Mouse (Mus musculus): ENCODE measurements around the gene Eef1akmt3.
"Not testable (repeated sequence)": the region's sequence is repeated elsewhere in the genome, so short reads cannot be mapped to it uniquely, and the experiment has no call there.

Gene Eef1akmt3

DNA sequence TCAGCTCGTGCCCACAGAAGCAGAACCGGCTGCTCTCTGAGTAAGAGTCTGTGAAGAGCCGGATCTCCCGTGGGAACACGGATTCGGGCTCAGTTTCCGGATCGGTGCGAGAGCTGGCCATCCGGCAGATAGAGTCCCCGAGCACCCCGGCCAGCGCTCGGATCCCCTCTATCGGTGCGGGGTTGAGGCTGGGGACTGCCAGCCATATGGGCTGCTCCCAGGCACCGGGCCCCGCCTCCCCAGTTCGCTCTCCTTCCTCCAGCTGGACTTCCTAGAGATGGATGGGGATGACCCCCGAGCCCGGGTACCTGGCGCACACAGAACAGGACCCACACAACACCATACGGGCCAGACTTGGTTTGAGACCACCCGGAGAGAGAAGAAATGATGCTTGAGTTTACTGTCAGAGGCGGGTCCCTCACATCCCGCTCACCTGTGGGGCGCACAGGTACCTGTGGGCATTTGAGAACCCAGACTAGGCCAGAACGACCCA lies at the start of gene Eef1akmt3, which contains the start of gene Mettl1:
TSS of gene Eef1akmt3 (minus strand) at position 240 of the 493 bp plus-strand sequence.
TSS of gene Mettl1 (plus strand) at position 141 of the 493 bp plus-strand sequence.
- DNase-seq: no peak

DNA sequence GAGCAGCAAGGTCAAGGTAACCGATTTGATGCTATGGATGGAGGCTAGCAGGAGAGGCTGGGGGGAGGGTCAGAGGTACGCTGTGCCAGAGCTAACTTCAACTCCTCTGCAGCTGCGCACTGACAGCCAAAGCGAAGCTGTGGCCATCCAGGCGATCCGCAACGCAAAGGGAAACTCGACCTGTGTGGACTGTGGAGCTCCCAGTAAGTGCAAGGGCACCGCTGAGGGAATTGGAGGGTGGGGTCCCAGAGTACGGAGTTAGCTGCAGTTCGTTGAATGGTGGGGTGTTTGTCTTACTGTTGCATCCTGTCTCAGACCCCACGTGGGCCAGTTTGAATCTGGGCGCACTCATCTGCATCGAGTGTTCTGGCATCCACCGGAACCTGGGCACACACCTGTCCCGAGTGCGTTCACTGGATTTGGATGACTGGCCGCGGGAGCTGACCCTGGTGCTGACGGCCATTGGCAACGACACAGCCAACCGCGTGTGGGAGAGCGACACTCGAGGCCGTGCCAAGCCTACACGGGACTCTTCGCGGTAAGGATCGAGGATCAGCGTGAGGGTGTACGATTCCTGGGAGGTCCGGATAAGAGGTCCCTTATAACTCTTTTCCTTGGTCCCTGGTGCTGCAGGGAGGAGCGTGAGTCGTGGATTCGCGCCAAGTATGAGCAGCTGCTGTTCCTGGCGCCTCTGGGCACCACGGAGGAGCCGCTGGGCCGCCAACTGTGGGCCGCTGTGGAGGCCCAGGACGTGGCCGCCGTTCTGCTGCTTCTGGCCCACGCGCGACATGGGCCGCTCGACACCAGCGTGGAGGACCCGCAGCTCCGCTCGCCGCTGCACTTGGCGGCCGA lies 49.5 kb upstream of the Eef1akmt3 start:
- DNase-seq: peak; percentile 62

GRCm38 (mm10) chr10:127085633-127086032 lies 44.3 kb upstream of the Eef1akmt3 start:
- DNase-seq: no peak

DNA sequence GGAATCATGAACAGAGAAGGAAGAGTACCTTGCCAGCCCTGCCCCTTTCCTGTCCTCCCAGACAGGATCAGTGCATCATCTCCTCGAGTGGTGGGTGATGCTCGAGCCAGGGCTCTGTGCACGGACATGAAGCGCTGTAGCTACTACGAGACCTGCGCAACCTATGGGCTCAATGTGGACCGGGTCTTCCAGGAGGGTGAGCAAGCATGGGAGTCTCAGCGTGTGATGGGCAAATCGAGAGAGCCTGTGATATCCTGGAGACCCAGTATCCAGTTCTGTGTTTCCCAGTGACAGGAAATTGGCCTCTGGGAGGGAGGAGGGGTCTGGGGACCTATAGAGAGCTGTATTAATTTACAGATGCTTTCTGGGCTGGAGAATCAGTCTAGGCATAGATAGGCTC lies 43.7 kb upstream of the Eef1akmt3 start:
- no peak for DNase-seq

DNA sequence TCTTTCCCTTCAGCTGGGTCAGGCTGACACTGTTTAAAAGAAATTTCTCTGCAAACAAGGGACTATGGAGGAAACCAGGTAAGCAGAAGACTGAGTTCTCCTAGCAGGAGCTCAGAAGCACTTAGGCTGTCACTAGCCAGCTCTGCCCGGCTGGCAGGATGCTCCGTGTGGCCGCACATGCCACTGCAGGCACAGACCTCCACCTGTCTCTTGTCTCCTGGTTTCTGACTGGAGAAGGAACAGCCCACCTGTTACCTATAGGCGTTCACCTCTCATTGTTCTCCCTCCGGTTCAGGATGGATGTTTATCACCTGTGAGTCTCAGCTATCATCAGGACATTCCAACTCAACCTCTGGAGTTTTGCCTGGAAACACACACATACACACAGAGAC lies 42.6 kb upstream of the Eef1akmt3 start:
- no peak for DNase-seq

GRCm38 (mm10) chr10:127083292-127083914 lies 42.1 kb upstream of the Eef1akmt3 start:
- DNase-seq: no peak

GRCm38 (mm10) chr10:127081996-127082620 lies 40.8 kb upstream of the Eef1akmt3 start:
- DNase-seq: peak; percentile 73

DNA sequence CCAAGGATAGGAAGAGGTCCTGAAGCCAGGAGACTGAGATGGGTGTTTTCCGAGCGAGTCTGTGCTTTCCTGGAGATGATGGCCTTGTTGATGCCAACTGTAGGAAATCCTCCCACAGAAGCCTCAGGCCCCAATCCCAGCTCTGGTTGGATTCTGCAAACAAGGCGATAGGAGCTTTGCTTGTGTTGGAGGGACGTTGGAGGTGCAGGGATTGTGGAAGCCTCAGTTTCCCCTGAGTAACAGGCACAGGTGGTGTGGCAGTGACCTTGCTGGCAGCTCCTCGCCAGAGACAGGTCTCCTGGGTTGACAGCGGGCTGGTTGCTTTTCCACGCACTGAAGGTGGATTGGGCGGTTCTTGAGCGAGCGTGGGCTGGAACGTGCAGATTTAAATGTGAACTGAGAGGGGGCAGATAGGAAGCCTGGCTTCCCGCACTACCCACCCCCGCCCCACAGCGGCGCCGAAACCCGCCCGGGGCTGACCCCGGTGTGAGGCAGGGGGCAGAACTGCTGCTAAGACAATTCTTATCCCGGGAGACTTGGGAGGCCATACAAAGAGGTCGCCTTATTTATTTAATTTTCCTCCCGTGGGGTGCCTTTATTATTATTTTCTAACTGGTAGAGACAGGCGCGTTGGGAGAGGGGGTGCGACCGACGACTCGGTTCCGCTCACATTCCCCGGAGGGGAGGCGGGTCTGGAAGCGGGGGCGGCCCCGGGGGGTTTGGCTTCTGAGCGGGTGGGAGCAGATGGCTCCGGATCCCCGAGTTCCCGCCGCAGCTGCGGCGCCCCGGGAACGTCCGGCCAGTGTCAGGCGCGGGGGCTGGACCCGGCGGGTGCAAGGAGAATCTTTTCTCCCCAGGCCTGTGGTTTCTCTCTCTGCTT lies 39.8 kb upstream of the Eef1akmt3 start:
- peak; percentile 27 for DNase-seq

GRCm38 (mm10) chr10:127079665-127080391 lies 38.5 kb upstream of the Eef1akmt3 start:
- peak; percentile 58 for DNase-seq

DNA sequence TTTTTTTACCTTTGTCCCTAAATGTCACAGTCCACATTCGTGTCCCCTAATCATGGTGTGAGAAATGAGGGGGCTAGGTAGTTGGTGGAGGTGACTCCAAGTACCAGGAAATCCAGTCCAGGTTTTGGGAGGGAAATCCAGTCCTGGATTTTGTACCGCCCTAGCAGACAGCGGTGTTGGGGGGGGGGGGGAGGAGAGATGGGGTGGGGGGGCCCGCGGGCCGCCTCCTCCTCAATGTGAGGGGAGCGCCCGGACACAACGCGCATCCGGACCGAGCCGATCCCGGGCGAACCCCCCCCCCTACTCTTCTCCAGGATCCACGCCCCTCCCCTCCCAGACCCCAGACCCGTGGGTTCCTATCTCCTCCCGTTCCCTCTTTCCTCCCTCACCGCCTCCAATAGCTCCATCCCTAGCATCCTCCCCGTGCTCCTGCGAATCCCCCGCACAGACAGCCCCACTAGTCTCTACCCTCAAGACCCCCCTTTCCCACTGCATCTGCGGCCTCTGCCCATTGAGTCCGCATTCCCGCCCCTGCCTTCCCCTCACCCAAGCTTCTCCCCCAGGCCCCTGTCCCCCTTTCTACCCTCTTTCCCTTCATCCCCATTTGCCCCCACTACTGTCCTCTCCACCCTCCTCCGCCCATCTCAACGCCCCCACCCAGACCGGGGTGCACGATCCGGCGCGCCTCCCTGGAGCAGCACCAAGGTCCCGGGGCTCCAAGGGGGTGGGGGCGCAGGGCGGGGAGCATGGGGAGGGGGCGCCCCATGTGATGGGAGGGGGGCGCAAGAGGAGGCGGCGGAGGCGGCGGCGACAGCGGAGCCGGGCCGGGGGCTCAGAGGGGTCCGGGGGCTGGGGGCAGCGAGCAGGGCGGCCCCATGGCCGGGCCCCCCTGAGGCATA lies 37.6 kb upstream of the Eef1akmt3 start:
- DNase-seq: peak; percentile 81

GRCm38 (mm10) chr10:127078001-127078676 lies 36.8 kb upstream of the Eef1akmt3 start:
- DNase-seq: peak; percentile 56

DNA sequence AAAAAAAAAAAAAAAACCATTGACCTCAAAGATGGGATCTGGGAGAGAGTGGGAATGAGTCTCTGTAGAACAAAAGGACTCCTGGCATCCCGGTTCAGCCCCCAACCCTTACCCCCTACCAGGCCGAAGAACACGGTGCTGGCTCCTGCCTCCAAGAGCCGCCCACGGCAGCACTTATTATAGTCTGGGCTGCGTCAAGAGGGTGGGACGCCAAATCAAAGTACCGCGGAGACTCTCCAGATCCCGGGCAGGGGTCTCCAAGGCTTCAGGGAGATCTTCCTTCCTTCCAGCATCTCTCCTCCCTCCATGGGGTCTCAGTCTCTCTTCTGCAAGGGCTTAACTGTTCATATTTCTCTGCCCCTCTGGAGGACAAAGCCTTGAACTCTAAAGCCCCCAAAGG lies 36.2 kb upstream of the Eef1akmt3 start:
- DNase-seq: no peak

DNA sequence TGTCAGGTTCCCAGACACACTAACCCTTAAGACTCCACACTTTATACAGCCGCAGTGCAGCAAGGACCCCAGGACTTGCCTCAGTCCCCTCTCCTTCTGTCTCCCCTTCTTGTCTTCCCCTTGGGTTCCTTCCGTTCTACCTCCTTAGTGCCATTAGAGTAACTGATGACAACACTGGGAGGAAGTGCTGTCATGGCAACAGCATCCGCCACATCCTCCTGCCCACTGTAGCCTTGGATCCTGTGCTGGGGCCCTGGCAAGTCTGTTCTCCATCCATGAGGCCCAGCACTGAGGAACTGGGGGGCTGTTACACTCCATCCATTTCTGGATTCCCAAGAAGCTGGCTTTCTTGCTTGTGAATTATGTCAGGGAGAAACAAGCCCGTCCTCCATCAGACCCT lies 34.8 kb upstream of the Eef1akmt3 start:
- no peak for DNase-seq

DNA sequence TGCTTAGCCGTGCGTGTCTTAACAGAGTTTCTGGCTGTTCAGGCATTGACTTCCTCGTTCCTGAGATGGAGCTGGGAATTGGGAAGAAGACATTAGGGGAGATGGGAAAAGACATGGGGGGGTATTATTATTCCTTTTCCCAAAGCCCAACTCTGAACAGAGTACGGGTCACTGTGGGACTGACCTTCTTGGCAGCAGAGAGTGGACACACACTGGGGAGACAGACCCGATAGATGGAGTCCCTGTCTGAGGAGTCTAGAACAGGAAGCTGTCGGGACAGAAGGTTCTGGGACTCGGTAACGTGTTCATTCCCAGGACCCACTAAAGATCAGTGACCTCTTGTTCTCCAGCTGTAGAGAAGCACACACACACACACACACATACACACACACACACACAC lies 34.3 kb upstream of the Eef1akmt3 start:
- no peak for DNase-seq

- DNase-seq: no peak
Measured at GRCm38 (mm10) chr10:127075080-127075479, 33.8 kb upstream of the Eef1akmt3 start, which contains the start of gene Agap2. Agap2 (plus strand) TSS chr10:127075284.

- DNase-seq: no peak
Measured at GRCm38 (mm10) chr10:127073981-127074380, 32.7 kb upstream of the Eef1akmt3 start.

DNA sequence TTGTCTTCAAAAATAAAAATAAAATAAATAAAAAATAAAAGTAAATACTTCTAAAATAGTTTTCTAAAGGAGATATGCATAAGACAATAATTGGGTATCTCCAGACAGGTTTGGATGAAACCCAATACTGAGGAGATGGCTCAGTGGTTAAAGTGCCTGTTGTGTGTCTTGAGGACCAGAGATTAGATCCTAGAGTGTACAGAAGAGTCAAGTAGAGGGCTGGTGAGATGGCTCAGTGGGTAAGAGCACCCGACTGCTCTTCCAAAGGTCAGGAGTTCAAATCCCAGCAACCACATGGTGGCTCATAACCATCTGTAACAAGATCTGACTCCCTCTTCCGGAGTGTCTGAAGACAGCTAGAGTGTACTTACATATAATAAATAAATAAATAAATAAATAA lies 31.7 kb upstream of the Eef1akmt3 start:
- not testable (repeated sequence) for DNase-seq

- DNase-seq: not testable (repeated sequence)
Measured at GRCm38 (mm10) chr10:127072270-127072669, 31.0 kb upstream of the Eef1akmt3 start.

DNA sequence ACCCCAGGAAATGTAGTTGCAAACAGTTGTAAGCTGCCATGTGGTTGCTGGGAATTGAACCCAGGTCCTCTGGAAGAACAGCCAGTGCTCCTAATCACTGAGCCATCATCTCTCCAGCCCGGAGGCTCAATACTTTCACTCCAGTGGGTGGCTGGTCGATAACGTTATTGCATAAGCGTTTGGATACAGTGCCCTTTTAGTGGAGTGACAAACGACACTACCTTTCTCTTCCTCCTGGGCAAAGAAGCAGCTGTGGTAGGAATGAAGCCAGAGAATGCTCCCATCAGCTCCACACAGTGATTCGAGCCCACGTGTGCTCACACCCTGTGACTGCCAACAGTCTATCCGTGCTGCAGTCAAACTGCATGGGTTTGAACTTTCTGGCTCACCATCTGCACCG lies 29.9 kb upstream of the Eef1akmt3 start:
- DNase-seq: no peak
